Mouse (Mus musculus): ENCODE measurements around the gene Bnip2.

DNA sequence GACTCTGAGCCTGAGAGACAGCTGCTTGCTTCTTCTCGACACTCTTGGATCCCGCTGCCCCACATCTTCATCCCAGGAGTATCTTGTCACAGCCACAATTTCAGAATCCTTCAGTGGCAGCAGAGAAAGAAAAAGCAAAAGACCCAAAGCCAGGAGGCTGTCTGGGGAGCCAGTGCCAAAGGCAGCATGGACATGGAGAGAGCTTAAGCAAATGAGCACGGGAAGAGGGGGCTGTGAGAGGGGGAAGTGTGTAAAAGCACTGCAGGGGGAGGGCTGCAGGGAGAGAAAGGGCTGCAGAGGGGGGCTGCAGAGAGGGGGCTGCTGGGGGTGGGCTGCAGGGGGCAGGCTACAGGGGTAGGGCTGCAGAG, 60.1 kb downstream of the Bnip2 start:
- TF ChIP-seq CTCF (conservative IDR thresholded peaks at IDR 0.05 in 1 of 2, IDR thresholded peaks at IDR 0.05 in 1 of 2; ENCODE audit: low read depth in 2 of 2, low read length in 2 of 2) (no peak), SIN3A (IDR thresholded peaks at IDR 0.05; ENCODE audit: low read length) (no peak), POLR2A (IDR thresholded peaks at IDR 0.05; ENCODE audit: low read depth, low read length) (no peak), MYC (IDR thresholded peaks at IDR 0.05; ENCODE audit: low read depth, low read length) (no peak), NELFE (IDR thresholded peaks at IDR 0.05; ENCODE audit: low read depth, low read length) (no peak), HCFC1 (IDR thresholded peaks at IDR 0.05; ENCODE audit: low read depth, low read length) (no peak), ETS1 (conservative IDR thresholded peaks at IDR 0.05; ENCODE audit: low read depth, low read length) (no peak), CHD2 (IDR thresholded peaks at IDR 0.05; ENCODE audit: low read length) (no peak), MAX (IDR thresholded peaks at IDR 0.05; ENCODE audit: low read length) (no peak), ZC3H11A (IDR thresholded peaks at IDR 0.05; ENCODE audit: low read depth, low read length) (no peak), TCF12 (IDR thresholded peaks at IDR 0.05; ENCODE audit: low read depth, low read length) (no peak), E2F4 (IDR thresholded peaks at IDR 0.05; ENCODE audit: insufficient replicate concordance, low read depth, low read length) (no peak)

All from CH12.LX (cell line).